Mouse (Mus musculus) megakaryocyte, embryonic 14.5 days (primary cell): ENCODE results near the gene Shmt1. TPM values are rescaled to one million over a fixed set of nuclear protein-coding genes. Genes with fewer than 3 reads are reported as not detected.

ENCODE experiments used
- H3K27me3 ChIP-seq: replicated peaks from 2 replicates; pipeline ENCODE3; 2012; ENCODE audit warnings: inconsistent platforms
- H3K36me3 ChIP-seq: replicated peaks from 2 replicates; pipeline ENCODE3; 2012; ENCODE audit warnings: low read length, inconsistent platforms, mixed read lengths
- H3K4me1 ChIP-seq: 2 replicates; pipeline ENCODE4 v1.6.1; 2012; ENCODE audit warnings: inconsistent platforms
- H3K4me3 ChIP-seq: replicated peaks from 2 replicates; pipeline ENCODE3; 2012; ENCODE audit warnings: moderate library complexity, mild to moderate bottlenecking, inconsistent platforms
- H3K9me3 ChIP-seq: 2 replicates; pipeline ENCODE4 v1.6.1; 2012; ENCODE audit warnings: inconsistent platforms
- FLI1 ChIP-seq: IDR thresholded peaks from 2 replicates; pipeline ENCODE4 v1.6.1; 2012; ENCODE audit warnings: low read length, inconsistent platforms, mixed read lengths
- GATA1 ChIP-seq: IDR thresholded peaks from 3 replicates; pipeline ENCODE4 v1.6.1; 2012; ENCODE audit warnings: mixed read lengths, low read length, inconsistent platforms, borderline replicate concordance
- polyA plus RNA-seq: library from polyadenylated mRNA; stranded (reverse); fragments of >175 nt; gene quantifications from 2 replicates; pipeline ENCODE4 v1.2.3, GENCODE M21; 2012; ENCODE audit warnings: low replicate concordance; ENCODE audit not compliant: insufficient read depth

Gene Shmt1
- polyA plus RNA-seq, 1 experiment, result 7.4 TPM

- Histone ChIP-seq H3K36me3 (peaks cover 73% of the 10 kb centered on the region), H3K27me3 (no peaks in the 10 kb centered on the region), H3K4me3 (no peak overlapping the region), H3K9me3 (no peaks in the 10 kb centered on the region), H3K4me1 (peaks cover 6% of the 10 kb centered on the region; the same call in 1 of the 2 replicates)
- TF ChIP-seq FLI1, result no peak
These were observed 10.6 kb downstream of the Shmt1 start for GRCm38 (mm10) chr11:60800892-60801291.

GRCm38 (mm10) chr11:60799977-60800376, 11.5 kb downstream of the Shmt1 start:
- TF ChIP-seq FLI1 (no peak), GATA1 (no peak)
- H3K27me3 ChIP-seq, result no peaks in the 10 kb centered on the region
- no peaks in the 10 kb centered on the region for H3K9me3 ChIP-seq
- H3K4me3 ChIP-seq, result no peak overlapping the region
- H3K4me1 ChIP-seq, result peaks cover 6% of the 10 kb centered on the region; the same call in 1 of the 2 replicates
- peaks cover 79% of the 10 kb centered on the region for H3K36me3 ChIP-seq

- no peaks in the 10 kb centered on the region for H3K9me3 ChIP-seq
- TF ChIP-seq FLI1 (no peak), GATA1 (no peak)
- H3K4me1 ChIP-seq, result no peaks in the 10 kb centered on the region
- H3K27me3 ChIP-seq, result no peaks in the 10 kb centered on the region
- peaks cover 85% of the 10 kb centered on the region for H3K36me3 ChIP-seq
- H3K4me3 ChIP-seq, result no peak overlapping the region
These were observed 15.2 kb downstream of the Shmt1 start for GRCm38 (mm10) chr11:60796342-60796741.

- H3K4me1 ChIP-seq, result peaks cover 14% of the 10 kb centered on the region
- TF ChIP-seq GATA1 (no peak), FLI1 (no peak)
- H3K36me3 ChIP-seq, result peaks cover 88% of the 10 kb centered on the region
These were observed 21.0 kb downstream of the Shmt1 start for GRCm38 (mm10) chr11:60790472-60790871.

GRCm38 (mm10) chr11:60787595-60787994, 23.9 kb downstream of the Shmt1 start:
- no peak overlapping the region for H3K4me3 ChIP-seq
- no peaks in the 10 kb centered on the region for H3K27me3 ChIP-seq
- no peaks in the 10 kb centered on the region for H3K9me3 ChIP-seq
- peaks cover 92% of the 10 kb centered on the region for H3K36me3 ChIP-seq
- H3K4me1 ChIP-seq, result peaks cover 36% of the 10 kb centered on the region
- TF ChIP-seq GATA1 (no peak), FLI1 (no peak)

More at GRCm38 (mm10) chr11:60790472-60790871, 21.0 kb downstream of the Shmt1 start:
- H3K9me3 ChIP-seq, result no peaks in the 10 kb centered on the region
- H3K4me3 ChIP-seq, result no peak overlapping the region
- no peaks in the 10 kb centered on the region for H3K27me3 ChIP-seq

GRCm38 (mm10) chr11:60784179-60784922, 27.2 kb downstream of the Shmt1 start:
- TF ChIP-seq GATA1 (no peak), FLI1 (no peak)
- H3K4me1 ChIP-seq, result peaks cover 68% of the 10 kb centered on the region
- H3K36me3 ChIP-seq, result peaks cover 97% of the 10 kb centered on the region
- no peaks in the 10 kb centered on the region for H3K27me3 ChIP-seq
- no peak overlapping the region for H3K4me3 ChIP-seq
- H3K9me3 ChIP-seq, result no peaks in the 10 kb centered on the region

GRCm38 (mm10) chr11:60779673-60780189, 31.8 kb downstream of the Shmt1 start:
- Histone ChIP-seq H3K36me3 (peaks cover 64% of the 10 kb centered on the region), H3K4me1 (peaks cover 80% of the 10 kb centered on the region), H3K9me3 (no peaks in the 10 kb centered on the region), H3K4me3 (peak overlapping the region; percentile 89), H3K27me3 (no peaks in the 10 kb centered on the region)
- TF ChIP-seq GATA1, result no peak
- TF ChIP-seq FLI1, result no peak

- Histone ChIP-seq H3K36me3 (peaks cover 47% of the 10 kb centered on the region), H3K4me3 (peak overlapping the region; percentile 99), H3K4me1 (peaks cover 78% of the 10 kb centered on the region), H3K9me3 (no peaks in the 10 kb centered on the region), H3K27me3 (no peaks in the 10 kb centered on the region)
- TF ChIP-seq FLI1, result no peak
These were observed 33.6 kb downstream of the Shmt1 start for GRCm38 (mm10) chr11:60777801-60778370.

- peak within 1 kb of the TSS; percentile 99 for H3K4me3 ChIP-seq
- no peaks in the 10 kb centered on the region for H3K27me3 ChIP-seq
- H3K9me3 ChIP-seq, result no peaks in the 10 kb centered on the region
- H3K36me3 ChIP-seq, result peaks cover 39% of the 10 kb centered on the region
- no peak for TF ChIP-seq FLI1
- no peak for TF ChIP-seq GATA1
- peaks cover 72% of the 10 kb centered on the region for H3K4me1 ChIP-seq
These were observed 34.4 kb downstream of the Shmt1 start, which contains the start of the genes Top3a and Smcr8 for GRCm38 (mm10) chr11:60776829-60777740. Gene Top3a, minus strand, starts transcription at chr11:60777365. Gene Smcr8, plus strand, starts transcription at chr11:60777524.
